Mouse (Mus musculus): ENCODE data around the gene Tmem212.

GRCm38 (mm10) chr3:27854431-27855180 is 41.6 kb downstream of the Tmem212 start:
- TF ChIP-seq TCF12 (IDR thresholded peaks at IDR 0.05; ENCODE audit: insufficient read depth, poor library complexity, severe bottlenecking) (no peak), E2F4 (IDR thresholded peaks at IDR 0.05; ENCODE audit: insufficient read depth) (no peak), POLR2A (IDR thresholded peaks at IDR 0.05; ENCODE audit: insufficient read length, low read depth) (no peak), USF1 (IDR thresholded peaks at IDR 0.05; ENCODE audit: low read depth) (no peak), MAX (IDR thresholded peaks at IDR 0.05; ENCODE audit: low read depth) (no peak), MYOG (IDR thresholded peaks at IDR 0.05; ENCODE audit: control insufficient read depth in 1 of 3, insufficient read depth in 1 of 3, insufficient read length in 2 of 3, low read depth in 2 of 3) (no peak), POLR2AphosphoS2 (IDR thresholded peaks at IDR 0.05; ENCODE audit: insufficient read length, low read depth) (no peak), CEBPB (IDR thresholded peaks at IDR 0.05; ENCODE audit: insufficient read depth, poor library complexity, severe bottlenecking) (no peak), SRF (IDR thresholded peaks at IDR 0.05; ENCODE audit: control insufficient read depth, insufficient read length, low read depth) (no peak), MYOD1 (IDR thresholded peaks at IDR 0.05; ENCODE audit: control insufficient read depth in 1 of 3, insufficient read length in 2 of 3, low read depth in 2 of 3) (no peak), TCF3 (IDR thresholded peaks at IDR 0.05; ENCODE audit: insufficient read length, low read depth) (no peak), REST (IDR thresholded peaks at IDR 0.05; ENCODE audit: insufficient read depth, insufficient read length) (no peak)

Data from myocyte (in vitro differentiated cells).